Mouse (Mus musculus): ENCODE data around the gene Arhgef18.

GRCm38 (mm10) chr8:3415661-3416060 is 22.9 kb downstream of the Arhgef18 start:
- no peak for TF ChIP-seq CTCF (IDR thresholded peaks at IDR 0.05; ENCODE audit: borderline replicate concordance, insufficient read depth, low read length)
- TF ChIP-seq POLR2A (IDR thresholded peaks at IDR 0.05; ENCODE audit: low read depth, low read length): no peak

Measured in embryonic fibroblast, embryonic 13.5 days (primary cell).